Mouse (Mus musculus): ENCODE data around the gene Atp4a.
"Not testable (repeated sequence)": the region's sequence is repeated elsewhere in the genome, so short reads cannot be mapped to it uniquely, and the experiment has no call there.

Atp4a gene

DNA sequence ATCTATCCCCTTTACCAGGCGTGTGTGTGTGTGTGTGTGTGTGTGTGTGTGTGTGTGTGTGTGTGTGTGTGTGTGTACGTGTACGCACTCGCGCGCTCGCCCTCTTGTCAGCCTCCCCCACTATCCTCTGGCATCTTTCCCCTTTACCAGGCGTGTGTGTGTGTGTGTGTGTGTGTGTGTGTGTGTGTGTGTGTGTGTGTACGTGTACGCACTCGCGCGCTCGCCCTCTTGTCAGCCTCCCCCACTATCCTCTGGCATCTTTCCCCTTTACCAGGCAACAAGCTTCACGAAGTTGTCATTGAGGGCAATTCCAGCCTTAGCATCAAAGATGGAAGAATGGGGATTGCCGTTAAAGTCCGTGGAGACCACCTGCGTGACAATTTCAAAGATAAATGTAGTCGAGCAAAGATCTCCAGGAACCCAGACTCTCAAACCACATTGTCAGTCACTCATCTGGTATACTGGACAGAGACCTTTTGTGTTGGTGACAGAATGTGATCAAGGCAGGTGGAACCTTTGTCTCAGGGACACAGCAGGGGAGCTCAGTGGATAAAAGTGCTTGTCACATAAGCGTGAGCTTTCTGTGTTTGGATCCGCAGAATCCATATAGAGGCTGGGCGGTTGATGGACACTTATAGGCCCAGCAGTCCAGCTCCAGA is 18.2 kb downstream of the Atp4a start:
- DNase-seq, result peak; percentile 54 to 55

DNA sequence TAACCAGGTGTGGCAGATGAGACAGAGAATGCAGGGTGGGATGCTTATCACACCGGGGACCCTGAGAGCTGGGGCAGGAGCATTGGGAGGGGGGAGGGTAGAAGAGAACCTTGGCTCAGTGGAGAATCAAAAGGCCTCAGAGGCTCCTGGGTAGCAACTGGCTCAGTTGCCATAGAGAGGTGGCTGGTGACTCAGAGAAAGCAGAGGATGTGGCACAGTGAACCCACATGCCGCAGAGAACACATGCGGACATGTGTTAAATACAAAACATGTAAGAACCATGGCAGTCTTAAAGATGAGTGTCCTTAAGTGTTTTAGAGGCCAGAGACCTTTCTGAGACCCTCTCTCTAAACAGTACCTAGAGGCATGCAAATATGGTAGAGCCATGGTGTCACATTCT is 24.2 kb downstream of the Atp4a start:
- DNase-seq, result no peak

DNA sequence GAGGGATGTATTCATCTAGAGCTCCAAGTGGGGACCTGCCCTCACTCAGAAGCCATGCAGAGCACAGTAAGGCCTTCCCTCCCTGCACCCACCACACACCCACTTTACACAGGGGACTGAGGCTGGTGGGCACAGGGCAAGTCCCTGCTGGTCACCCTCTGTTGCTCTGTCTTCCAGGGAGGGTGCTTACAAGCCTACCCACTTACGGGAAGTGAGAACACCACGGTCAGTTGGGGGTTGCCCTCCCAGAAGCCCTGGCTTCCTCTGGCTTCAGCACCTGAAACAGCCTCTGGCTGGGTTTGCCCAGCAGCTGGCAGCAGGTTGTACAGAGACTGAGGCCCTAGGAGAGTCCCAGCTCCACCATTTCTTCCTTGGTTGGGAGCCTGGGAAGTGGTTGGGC is 30.6 kb downstream of the Atp4a start:
- not testable (repeated sequence) for DNase-seq

DNA sequence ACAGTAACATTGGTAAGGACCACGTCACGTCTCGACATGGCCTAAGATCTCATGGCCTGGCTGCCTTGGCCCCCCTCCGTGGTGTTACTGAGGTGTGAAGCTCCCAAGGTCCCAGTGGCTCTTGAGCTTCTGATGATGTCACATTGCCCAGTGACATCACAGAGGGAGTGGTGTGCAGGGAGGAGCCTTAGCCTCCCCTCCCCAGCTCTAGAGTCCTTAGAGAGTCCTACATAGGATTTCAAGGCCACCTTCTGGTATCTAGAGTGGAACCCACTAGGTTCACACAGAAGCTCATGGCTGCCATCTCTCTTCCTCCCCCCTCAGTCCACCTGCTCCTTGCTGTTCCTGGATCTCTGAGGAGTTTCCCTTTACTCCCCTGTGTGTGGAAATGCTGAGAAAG is 31.6 kb downstream of the Atp4a start, which contains the start of gene Gapdhs:
Gapdhs (minus strand) TSS at position 65 of the 400 bp plus-strand sequence.
- not testable (repeated sequence) for DNase-seq

DNA sequence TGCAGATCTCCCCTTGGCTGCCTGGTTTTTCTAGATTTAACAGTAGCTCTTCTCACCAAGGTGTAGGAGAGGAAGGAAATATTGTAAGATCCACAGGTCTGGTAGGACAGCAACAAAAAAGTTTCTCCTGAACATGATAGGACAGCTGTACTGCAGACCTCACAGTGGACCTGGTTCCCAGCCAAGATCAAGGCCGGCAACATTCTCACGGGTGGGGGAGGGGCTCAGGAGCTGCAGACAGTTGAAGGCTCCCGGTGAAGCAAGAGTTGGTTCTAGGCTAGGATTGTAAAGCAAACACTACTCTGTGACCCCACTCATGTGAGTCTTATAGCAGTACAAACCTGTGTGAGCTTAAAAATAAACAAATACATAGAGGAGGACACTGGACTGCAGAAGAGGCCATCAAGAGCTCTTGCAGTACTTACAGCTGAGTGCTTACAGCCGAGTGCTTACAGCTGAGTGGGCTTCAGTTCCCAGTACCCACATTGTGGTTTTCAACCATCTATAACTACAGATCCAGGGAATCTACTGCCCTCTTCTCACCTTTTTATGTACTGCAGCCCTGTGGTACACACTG is 32.1 kb downstream of the Atp4a start:
- no peak for DNase-seq

- no peak for DNase-seq
Observed at GRCm38 (mm10) chr7:30747525-30748204, 35.7 kb downstream of the Atp4a start.

- no peak for DNase-seq
Observed at GRCm38 (mm10) chr7:30749824-30750606, 38.0 kb downstream of the Atp4a start.

DNA sequence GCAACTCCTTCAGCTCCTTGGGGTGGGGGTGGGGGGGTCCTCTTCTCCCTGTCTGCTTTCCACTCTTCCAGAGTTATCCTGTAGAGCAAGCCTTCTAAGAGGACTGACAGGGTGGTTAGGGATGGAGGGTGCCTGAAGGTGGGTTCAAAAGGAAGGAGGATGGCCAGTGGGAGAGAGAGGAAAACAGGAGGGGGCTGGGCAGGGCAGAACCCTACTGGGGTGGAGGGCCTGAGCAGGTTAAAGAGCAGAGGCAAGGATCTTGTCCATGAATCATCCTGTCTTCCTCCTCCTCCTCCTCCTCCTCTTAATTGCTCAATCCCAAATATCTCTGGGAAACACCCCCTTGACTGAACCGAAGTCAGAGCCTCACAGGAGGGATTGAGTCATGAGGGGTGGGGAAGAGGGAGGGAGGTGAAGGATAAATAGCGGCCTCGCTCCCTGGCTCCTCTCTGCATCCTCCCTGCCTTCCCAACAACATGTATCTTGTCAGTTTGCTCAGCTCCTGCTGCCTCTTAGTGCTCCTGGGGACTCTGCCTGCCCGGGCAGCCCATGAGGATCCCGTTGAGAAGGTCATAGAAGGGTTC is 39.2 kb downstream of the Atp4a start, which contains the start of gene Sbsn:
Sbsn (plus strand) TSS at position 386 of the 584 bp plus-strand sequence.
- DNase-seq, result no peak

- DNase-seq, result no peak
Observed at GRCm38 (mm10) chr7:30757001-30757400, 45.0 kb downstream of the Atp4a start.

DNA sequence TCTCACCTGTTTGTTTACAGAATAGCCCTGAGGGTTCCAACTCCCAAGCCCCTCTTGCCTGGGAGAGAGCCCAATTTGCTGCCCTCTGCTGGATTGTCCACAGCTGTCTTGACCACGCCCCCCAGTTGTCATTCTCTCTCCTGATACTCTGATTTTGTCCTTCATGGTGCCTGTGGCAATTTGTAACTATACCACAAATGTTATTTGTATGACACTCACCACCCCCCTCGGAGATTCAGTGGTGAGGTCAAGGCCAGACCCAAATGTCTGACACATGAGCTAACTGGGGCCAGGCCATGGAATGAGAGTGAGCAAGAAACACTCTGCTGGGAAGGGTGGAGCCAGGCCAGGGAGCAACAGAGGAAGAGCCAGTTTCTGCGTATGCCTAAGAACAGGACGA is 46.8 kb downstream of the Atp4a start:
- DNase-seq, result peak; percentile 18 to 53

DNA sequence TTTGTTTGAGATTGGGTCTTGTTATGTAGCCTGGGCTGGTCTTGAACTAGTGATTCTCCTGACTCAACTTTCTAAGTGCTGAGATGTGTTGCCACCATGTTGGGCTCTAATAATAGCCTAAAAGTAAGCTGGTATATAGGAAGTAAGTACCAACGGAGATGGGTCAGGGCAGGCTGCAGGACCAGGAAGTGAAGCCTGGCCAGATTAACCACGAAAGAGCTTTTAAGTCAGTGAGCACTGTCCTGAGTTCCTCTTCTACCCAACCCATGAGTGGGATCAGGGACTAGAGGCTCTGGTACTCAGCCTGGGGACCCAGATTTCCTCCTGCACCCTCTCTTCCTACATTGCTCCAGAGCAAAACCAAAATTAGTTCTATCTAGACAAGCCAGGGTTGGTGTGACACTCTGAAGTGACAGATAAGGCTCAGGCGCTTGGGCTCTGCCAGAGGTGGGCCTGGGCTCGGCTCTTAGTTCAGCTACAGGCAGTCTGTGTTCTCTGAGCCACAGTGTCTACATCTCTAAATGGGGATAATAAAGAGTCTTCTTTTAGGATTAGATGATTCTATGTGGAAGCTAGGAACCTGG is 49.9 kb downstream of the Atp4a start:
- DNase-seq, result no peak

DNA sequence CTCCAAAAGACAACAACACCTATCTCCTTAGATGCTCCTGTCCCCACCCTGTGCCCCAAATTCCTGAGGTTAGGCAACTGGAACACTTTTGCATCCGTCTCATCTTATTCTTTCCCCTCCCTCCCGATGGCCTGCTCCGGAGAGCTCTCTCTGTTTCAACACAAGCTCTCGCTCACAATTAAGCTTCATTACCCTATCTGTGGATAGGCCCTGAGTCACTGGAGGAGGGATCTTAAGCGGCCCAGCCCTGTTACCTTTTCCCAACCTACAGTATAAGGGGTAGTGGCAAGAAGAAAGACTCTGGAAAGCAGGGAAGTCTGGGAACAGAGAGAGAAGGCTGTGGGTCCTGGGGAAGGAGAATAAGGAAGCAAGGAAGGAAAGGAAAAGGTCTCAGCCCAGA is 51.4 kb downstream of the Atp4a start, which contains the start of gene Dmkn:
Dmkn (plus strand) TSS at position 301 of the 400 bp plus-strand sequence.
- no peak for DNase-seq

DNA sequence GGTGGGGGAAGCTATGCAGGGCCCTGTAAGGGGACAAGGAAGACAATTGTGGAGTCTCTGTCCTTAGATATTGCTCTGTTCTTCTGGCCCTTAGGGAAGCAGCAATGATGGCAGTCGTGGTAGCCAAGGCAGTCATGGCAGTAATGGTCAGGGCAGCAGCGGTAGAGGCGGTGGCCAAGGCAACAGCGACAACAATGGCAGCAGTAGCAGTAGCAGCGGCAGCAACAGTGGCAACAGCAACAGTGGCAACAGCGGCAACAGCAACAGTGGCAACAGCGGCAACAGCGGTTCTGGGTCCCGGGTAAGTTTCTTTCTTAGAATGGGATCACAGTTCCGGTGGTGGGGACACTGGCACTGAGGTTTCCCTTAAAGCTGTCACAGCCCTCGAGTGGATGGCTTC is 53.2 kb downstream of the Atp4a start:
- DNase-seq, result no peak

DNA sequence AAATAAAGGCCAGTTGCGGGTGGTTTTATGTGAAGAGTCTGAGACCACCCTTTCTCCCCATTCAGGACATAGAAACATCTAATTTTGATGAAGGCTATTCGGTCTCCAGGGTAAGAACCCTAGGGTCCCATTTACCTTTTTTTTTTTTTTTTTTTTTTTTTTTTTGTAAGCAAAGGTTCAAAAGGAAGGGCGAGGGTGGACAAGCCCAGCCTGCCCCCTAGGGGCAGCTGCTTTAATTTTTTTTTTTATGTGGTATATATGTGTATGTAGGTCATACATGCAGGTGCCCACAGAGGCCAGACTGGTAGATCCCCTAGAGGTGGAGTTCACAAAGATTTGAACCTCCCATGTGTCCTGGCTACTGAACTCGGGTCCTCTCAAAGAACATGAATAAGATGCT is 54.4 kb downstream of the Atp4a start:
- DNase-seq, result no peak

GRCm38 (mm10) chr7:30769236-30769635 is 57.2 kb downstream of the Atp4a start:
- DNase-seq, result no peak

Data from cerebellum, postnatal 14 days (tissue).